ENCODE assay signal across 16 mouse cellular contexts in genomic region chr3:127608109-127608508, GRCm38 (mm10). TPM values are rescaled to one million over a fixed set of nuclear protein-coding genes. Genes with fewer than 3 reads are reported as not detected.
A peak's percentile ranks its signal among the peaks of the same experiment; 100 is the strongest.
DNase-seq lines count a peak whose midpoint lies in the region; ATAC-seq and TF ChIP-seq lines count a peak whose summit lies in the region.
"Had no signal": no experiment of that assay in that cellular context is flagged by ENCODE, and none has a peak within 500 bp of the region (broad histone marks: within the 10 kb centered on the region; RNA-seq: fewer than 3 reads in every experiment).

No protein-coding gene starts in this region.

- no peak overlapping the region for H3K9ac ChIP-seq in heart, postnatal 0 days (replicated peaks; ENCODE audit: low read depth, low read length)
- no peak overlapping the region for H3K9ac ChIP-seq in lung, embryonic 14.5 days
- H3K9ac ChIP-seq: neural tube, embryonic 12.5 days had no signal

- no peak overlapping the region for H3K4me3 ChIP-seq in heart, postnatal 0 days (ENCODE audit: low read depth, low read length)
- H3K4me3 ChIP-seq in lung, embryonic 14.5 days (ENCODE audit: low read depth, low read length): no peak overlapping the region
- H3K4me3 ChIP-seq: hindbrain, embryonic 10.5 days; midbrain, embryonic 10.5 days; neural tube, embryonic 12.5 days had no signal

- H3K36me3 ChIP-seq in heart, postnatal 0 days (replicated peaks; ENCODE audit: control insufficient read depth, insufficient read depth, low read length): peaks cover 42% of the 10 kb centered on the region
- peaks cover 53% of the 10 kb centered on the region for H3K36me3 ChIP-seq in lung, embryonic 14.5 days (ENCODE audit: insufficient read depth)

- peak; percentile 36 for TF ChIP-seq CTCF in heart, postnatal 0 days (IDR thresholded peaks at IDR 0.05; ENCODE audit: low read depth)
- TF ChIP-seq CTCF in lung, embryonic 14.5 days (IDR thresholded peaks at IDR 0.05; ENCODE audit: low read depth): peak; percentile 35; the same call in 1 of the 2 replicates

- TF ChIP-seq EP300 in heart, postnatal 0 days (IDR thresholded peaks at IDR 0.05; ENCODE audit: low read depth): no peak

- WGBS in heart, postnatal 0 days: 88% methylated on average over 2 of the region's 2 CpGs
- WGBS in lung, embryonic 14.5 days: 87% methylated on average over 2 of the region's 2 CpGs

- no peaks in the 10 kb centered on the region for H3K27me3 ChIP-seq in heart, postnatal 0 days (ENCODE audit: control insufficient read depth, insufficient read depth, low read length)
- no peaks in the 10 kb centered on the region for H3K27me3 ChIP-seq in lung, embryonic 14.5 days (ENCODE audit: insufficient read depth, low read length)
- H3K27me3 ChIP-seq: neural tube, embryonic 12.5 days had no signal

- H3K4me2 ChIP-seq in heart, postnatal 0 days (ENCODE audit: low read depth, low read length): no peak overlapping the region
- no peak overlapping the region for H3K4me2 ChIP-seq in lung, embryonic 14.5 days
- H3K4me2 ChIP-seq: neural tube, embryonic 12.5 days had no signal

- ATAC-seq in heart, postnatal 0 days (ENCODE audit: insufficient read depth, low read depth): no peak
- ATAC-seq in lung, embryonic 14.5 days (ENCODE audit: insufficient read depth): no peak

- DNase-seq in heart, postnatal 0 days (ENCODE audit: low spot score): no peak
- DNase-seq in heart, postnatal 25 days (ENCODE audit: low spot score): no peak
- DNase-seq in lung, embryonic 14.5 days: no peak
- no peak for DNase-seq in lung, postnatal 14 days
- DNase-seq in R1 (ENCODE audit: low read depth, low spot score): peak; percentile 35
- peak; percentile 32 for DNase-seq in retina, postnatal 1 day
- DNase-seq in thymus, postnatal 0 days (ENCODE audit: low spot score): no peak
- no peak for DNase-seq in lung, adult 18-20 months
- DNase-seq: cerebellum, postnatal 25 days; heart, adult 18-20 months; kidney, postnatal 14 days had no signal

- H3K9me3 ChIP-seq in heart, postnatal 0 days (replicated peaks; ENCODE audit: control insufficient read depth, low read length): no peaks in the 10 kb centered on the region
- H3K9me3 ChIP-seq in lung, embryonic 14.5 days (ENCODE audit: low read depth, low read length): no peaks in the 10 kb centered on the region
- H3K9me3 ChIP-seq: hindbrain, embryonic 10.5 days; midbrain, embryonic 10.5 days; neural tube, embryonic 12.5 days had no signal

- no peak overlapping the region for H3K27ac ChIP-seq in heart, postnatal 0 days (ENCODE audit: low read depth)
- H3K27ac ChIP-seq in lung, embryonic 14.5 days (ENCODE audit: low read depth): no peak overlapping the region
- H3K27ac ChIP-seq: hindbrain, embryonic 10.5 days; midbrain, embryonic 10.5 days; neural tube, embryonic 12.5 days had no signal

- intact Hi-C loops in heart, postnatal 25 days (cut with DNase I): no loop called here

- no peaks in the 10 kb centered on the region for H3K4me1 ChIP-seq in heart, postnatal 0 days (ENCODE audit: control insufficient read depth, insufficient read depth)
- H3K4me1 ChIP-seq in lung, embryonic 14.5 days (ENCODE audit: insufficient read depth): no peaks in the 10 kb centered on the region
- H3K4me1 ChIP-seq: hindbrain, embryonic 10.5 days; midbrain, embryonic 10.5 days; neural tube, embryonic 12.5 days had no signal

RNA-seq across cellular contexts. Expression of gene Neurog2, which starts 24.8 kb away (rescaled TPM):
- total RNA-seq in heart, postnatal 0 days (2014; rRNA removed; ENCODE audit: low replicate concordance): not detected in 2 replicates
- not detected in 2 replicates for polyA plus RNA-seq in heart, postnatal 0 days (2015; fragmentation: Nextera tagmentation; extraction: Ambion mirVana)
- not detected for total RNA-seq in heart, postnatal 25 days (2021)
- not detected in 2 replicates for polyA plus RNA-seq in lung, embryonic 14.5 days (2014; fragmentation: Nextera tagmentation; extraction: Ambion mirVana)
- not detected in 2 replicates for polyA plus RNA-seq in thymus, postnatal 0 days (2015; fragmentation: Nextera tagmentation; extraction: Ambion mirVana)
- total RNA-seq: heart, adult 18-20 months had no signal
- polyA plus RNA-seq: liver, embryonic 16.5 days; urinary bladder, adult 2 months had no signal

RNA-seq across cellular contexts. Expression of gene Zgrf1, which starts 54.8 kb away (rescaled TPM):
- total RNA-seq in heart, postnatal 0 days (2014; rRNA removed; ENCODE audit: low replicate concordance): 5.9 and 6.4 TPM in 2 replicates
- polyA plus RNA-seq in heart, postnatal 0 days (2015; fragmentation: Nextera tagmentation; extraction: Ambion mirVana): 1.9 and 2.3 TPM in 2 replicates
- under 1 TPM; 0.73 to 0.78 TPM for total RNA-seq in heart, postnatal 25 days (2021)
- polyA plus RNA-seq in lung, embryonic 14.5 days (2014; fragmentation: Nextera tagmentation; extraction: Ambion mirVana): 12.3 and 14.0 TPM in 2 replicates
- 4.5 and 4.9 TPM in 2 replicates for polyA plus RNA-seq in thymus, postnatal 0 days (2015; fragmentation: Nextera tagmentation; extraction: Ambion mirVana)

RNA-seq across cellular contexts. Expression of gene Larp7, which starts 55.0 kb away (rescaled TPM):
- 8.2 and 16.5 TPM in 2 replicates for total RNA-seq in heart, postnatal 0 days (2014; rRNA removed; ENCODE audit: low replicate concordance)
- polyA plus RNA-seq in heart, postnatal 0 days (2015; fragmentation: Nextera tagmentation; extraction: Ambion mirVana): 36.5 and 41.5 TPM in 2 replicates
- 10 to 100 TPM; 20.5 to 22.7 TPM for total RNA-seq in heart, postnatal 25 days (2021)
- 61.6 and 65.8 TPM in 2 replicates for polyA plus RNA-seq in lung, embryonic 14.5 days (2014; fragmentation: Nextera tagmentation; extraction: Ambion mirVana)
- polyA plus RNA-seq in thymus, postnatal 0 days (2015; fragmentation: Nextera tagmentation; extraction: Ambion mirVana): 58.7 and 59.8 TPM in 2 replicates

Comparison
In these comparisons a context has a peak if more than half of its experiments do, and no peak if none do; other contexts are left out.
1. DNase-seq: peak in R1 (single experiment) and retina, postnatal 1 day (single experiment); none in heart, postnatal 0 days (single experiment), heart, postnatal 25 days (single experiment), lung, embryonic 14.5 days (single experiment), lung, postnatal 14 days (single experiment), thymus, postnatal 0 days (single experiment) and lung, adult 18-20 months (0 of 2).